Mouse (Mus musculus) lung, embryonic 15.5 days (tissue): ENCODE data around the gene Ccdc148. TPM values are rescaled to one million over a fixed set of nuclear protein-coding genes. Genes with fewer than 3 reads are reported as not detected.

Source experiments
- polyA plus RNA-seq: library from polyadenylated mRNA; unstranded; fragments of >200 nt; fragmentation: Nextera tagmentation; extraction: Ambion mirVana; gene quantifications from 2 replicates; pipeline ENCODE4 v1.2.1, GENCODE M21; 2015

Ccdc148 gene
- polyA plus RNA-seq, 1 experiment from 2014 or later = 2.0 TPM

Other genes starting within 250 kb of the Ccdc148 start
- 28.3 and 30.8 TPM in 2 replicates for gene Pkp4, start 167 bp upstream of the Ccdc148 start, polyA plus RNA-seq